Mouse (Mus musculus) retina, embryonic 14.5 days (tissue): ENCODE measurements around the gene Paf1.
A peak's percentile ranks its signal among the peaks of the same experiment; 100 is the strongest.

ENCODE experiments used
- DNase-seq: peaks from one replicate; pipeline ENCODE4 v3.0.0-alpha.2; 2015; ENCODE audit warnings: low spot score

Gene Paf1

GRCm38 (mm10) chr7:28435660-28436259, 43.0 kb downstream of the Paf1 start:
- DNase-seq: no peak

GRCm38 (mm10) chr7:28436271-28436904, 43.6 kb downstream of the Paf1 start:
- peak; percentile 99 for DNase-seq

GRCm38 (mm10) chr7:28436932-28437570, 44.3 kb downstream of the Paf1 start, which contains the start of gene Gmfg:
Gene Gmfg (plus strand): TSS chr7:28437447.
- peak; percentile 88 for DNase-seq

GRCm38 (mm10) chr7:28437964-28438363, 45.2 kb downstream of the Paf1 start:
- DNase-seq: no peak

GRCm38 (mm10) chr7:28438771-28439170, 46.0 kb downstream of the Paf1 start:
- no peak for DNase-seq

- no peak for DNase-seq
These were observed 48.0 kb downstream of the Paf1 start for GRCm38 (mm10) chr7:28440739-28441138.

- DNase-seq: no peak
These were observed 49.2 kb downstream of the Paf1 start for GRCm38 (mm10) chr7:28441776-28442485.

- DNase-seq: no peak
These were observed 49.9 kb downstream of the Paf1 start for GRCm38 (mm10) chr7:28442688-28443087.

GRCm38 (mm10) chr7:28444344-28444974, 51.7 kb downstream of the Paf1 start:
- DNase-seq: no peak

GRCm38 (mm10) chr7:28446446-28446845, 53.7 kb downstream of the Paf1 start:
- DNase-seq: peak; percentile 81

- DNase-seq: peak; percentile 44
These were observed 54.5 kb downstream of the Paf1 start for GRCm38 (mm10) chr7:28447101-28447830.

- no peak for DNase-seq
These were observed 55.4 kb downstream of the Paf1 start for GRCm38 (mm10) chr7:28447865-28448820.
